Mouse (Mus musculus) liver, postnatal 0 days (tissue): Measurements from ENCODE around the gene Zswim9. TPM values are rescaled to one million over a fixed set of nuclear protein-coding genes. Genes with fewer than 3 reads are reported as not detected.
A peak's percentile ranks its signal among the peaks of the same experiment; 100 is the strongest.

Experiments used
- ATAC-seq: fragments of 200-750 bp; cut with Nextera tagmentation; 2 replicates; pipeline ENCODE4 v1.8.0; 2017; ENCODE audit warnings: mild to moderate bottlenecking, moderate library complexity
- DNase-seq: peaks from one replicate; pipeline ENCODE4 v3.0.0-alpha.2; 2016
- H3K27ac ChIP-seq: fragments of 300-500 bp; sonication (generic); 2 replicates; pipeline ENCODE4 v1.5.1; 2014; ENCODE audit warnings: antibody characterized with exemption, moderate library complexity, mild to moderate bottlenecking, low read depth
- H3K27me3 ChIP-seq: fragments of 300-500 bp; sonication (generic); 2 replicates; pipeline ENCODE4 v1.6.1; 2014; ENCODE audit warnings: low read length, control low read depth, mixed read lengths; ENCODE audit not compliant: insufficient read depth
- H3K36me3 ChIP-seq: fragments of 300-500 bp; sonication (generic); replicated peaks from 2 replicates; pipeline ENCODE4 v1.6.1; 2014; ENCODE audit warnings: mild to moderate bottlenecking, control low read depth, low read length, moderate library complexity, mixed read lengths; ENCODE audit not compliant: insufficient read depth
- H3K4me1 ChIP-seq: fragments of 300-500 bp; sonication (generic); 2 replicates; pipeline ENCODE4 v1.6.1; 2014; ENCODE audit warnings: antibody characterized with exemption, mild to moderate bottlenecking, control low read depth; ENCODE audit not compliant: insufficient read depth
- H3K4me2 ChIP-seq: fragments of 300-500 bp; sonication (generic); 2 replicates; pipeline ENCODE4 v1.6.1; 2014; ENCODE audit warnings: low read depth, mild to moderate bottlenecking, low read length, moderate library complexity, mixed read lengths
- H3K4me3 ChIP-seq: fragments of 300-500 bp; sonication (generic); 2 replicates; pipeline ENCODE4 v1.5.1; 2014; ENCODE audit warnings: low read depth, low read length
- H3K9ac ChIP-seq: fragments of 300-500 bp; sonication (generic); replicated peaks from 2 replicates; pipeline ENCODE4 v1.6.1; 2014; ENCODE audit warnings: mild to moderate bottlenecking, moderate library complexity
- H3K9me3 ChIP-seq: fragments of 300-500 bp; sonication (generic); 2 replicates; pipeline ENCODE4 v1.6.1; 2016; ENCODE audit warnings: mild to moderate bottlenecking, control low read depth, low read length, mixed read lengths
- CTCF ChIP-seq: sonication (generic); IDR thresholded peaks from 2 replicates; pipeline ENCODE4 v1.5.1; 2016; ENCODE audit warnings: antibody characterized with exemption, low read depth
- EP300 ChIP-seq: IDR thresholded peaks from 2 replicates; pipeline ENCODE4 v1.6.1; 2016; ENCODE audit warnings: antibody characterized with exemption, low read depth, mild to moderate bottlenecking
- WGBS: fragments of 180-500 bp; shearing (Covaris S2); extraction: QIAGEN DNeasy Blood & Tissue Kit; methylation state at CpG from one replicate; pipeline ENCODE4 v1.1.7; 2014; ENCODE audit not compliant: insufficient replicate concordance; 5-methylcytosine and 5-hydroxymethylcytosine counted together
- polyA plus RNA-seq: library from polyadenylated mRNA; unstranded; fragments of >200 nt; fragmentation: Nextera tagmentation; extraction: Ambion mirVana; gene quantifications from 2 replicates; pipeline ENCODE4 v1.2.1, GENCODE M21; 2015

Gene Zswim9
- polyA plus RNA-seq, 1 experiment from 2014 or later = 1.7 TPM

DNA sequence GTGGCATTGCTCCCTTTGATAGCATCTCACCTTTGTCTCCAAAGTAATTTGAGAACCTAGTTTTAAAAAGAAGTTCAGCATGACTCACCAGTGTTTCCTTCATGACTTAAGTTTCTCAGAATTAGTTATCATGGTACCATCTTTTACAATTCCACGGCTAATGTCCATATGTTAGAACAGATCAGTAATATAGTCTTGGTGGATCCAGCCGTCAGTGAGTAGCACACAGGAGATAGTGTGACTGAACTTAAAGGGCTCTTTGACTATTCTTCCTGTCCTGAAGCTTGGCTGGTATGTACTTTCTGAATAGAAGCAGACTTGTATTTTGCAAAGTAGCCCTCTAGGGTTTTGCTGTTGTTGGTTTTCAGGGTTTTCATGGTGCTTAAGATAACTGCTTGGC is 30.9 kb upstream of the Zswim9 start:
- WGBS = 62% methylated on average over 2 of the region's 2 CpGs

DNA sequence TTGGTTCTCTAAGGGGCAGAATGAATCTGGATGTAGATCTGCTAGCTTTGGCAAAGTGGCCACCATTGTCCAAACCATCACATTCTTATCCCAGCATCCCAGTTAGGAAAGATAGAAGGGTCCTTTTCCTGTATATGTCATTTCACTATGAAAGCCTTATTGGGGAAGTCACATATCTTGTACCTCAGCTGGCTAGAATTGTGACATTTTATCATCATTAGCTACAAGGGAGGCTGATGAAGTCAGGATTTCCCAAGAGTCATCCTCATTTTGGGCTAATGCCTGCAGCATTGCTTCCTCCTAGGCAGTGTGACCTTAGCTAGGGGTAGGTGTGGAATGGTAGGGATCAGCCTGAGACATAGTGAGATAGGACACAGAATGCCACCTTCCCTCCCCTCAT is 24.9 kb upstream of the Zswim9 start:
- H3K27me3 ChIP-seq = no peaks in the 10 kb centered on the region
- no peak overlapping the region for H3K4me3 ChIP-seq
- no peak overlapping the region for H3K9ac ChIP-seq
- H3K9me3 ChIP-seq = no peaks in the 10 kb centered on the region
- H3K4me1 ChIP-seq = no peaks in the 10 kb centered on the region
- peaks cover 88% of the 10 kb centered on the region for H3K36me3 ChIP-seq
- no peak overlapping the region for H3K4me2 ChIP-seq
- H3K27ac ChIP-seq = no peak overlapping the region
- no peak for TF ChIP-seq EP300
- TF ChIP-seq CTCF = no peak
- no peak for ATAC-seq
- DNase-seq = no peak

More for the DNA sequence above, 30.9 kb upstream of the Zswim9 start:
- Histone ChIP-seq H3K9ac (no peak overlapping the region), H3K4me3 (no peak overlapping the region), H3K36me3 (peaks cover 68% of the 10 kb centered on the region), H3K27ac (no peak overlapping the region), H3K4me1 (peaks cover 2% of the 10 kb centered on the region; the same call in 1 of the 2 replicates), H3K9me3 (no peaks in the 10 kb centered on the region), H3K4me2 (no peak overlapping the region), H3K27me3 (no peaks in the 10 kb centered on the region)
- no peak for DNase-seq
- TF ChIP-seq CTCF = no peak
- TF ChIP-seq EP300 = no peak
- no peak for ATAC-seq

DNA sequence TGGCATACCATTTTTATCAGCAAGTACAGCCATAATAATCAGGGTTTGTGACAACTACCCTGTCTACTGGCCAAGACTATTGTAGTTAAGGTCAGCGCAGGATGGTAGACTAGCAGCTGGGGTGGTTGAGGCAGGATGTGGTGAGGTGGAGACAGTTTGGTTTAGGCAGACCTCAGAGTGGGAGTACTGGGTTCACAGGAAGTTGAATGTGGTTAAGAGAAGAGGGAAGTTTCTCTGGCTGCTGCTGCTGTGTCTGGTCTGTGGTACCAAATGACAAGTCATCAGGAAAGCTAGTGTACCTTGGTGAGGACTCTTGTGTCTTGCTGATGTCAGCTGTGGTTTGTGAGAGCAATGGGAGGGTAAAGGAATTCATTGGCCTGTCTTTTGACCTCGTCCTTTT is 24.3 kb upstream of the Zswim9 start:
- H3K27me3 ChIP-seq = no peaks in the 10 kb centered on the region
- DNase-seq (no peak), ATAC-seq (peak; percentile 53)
- peaks cover 88% of the 10 kb centered on the region for H3K36me3 ChIP-seq
- H3K9me3 ChIP-seq = no peaks in the 10 kb centered on the region
- H3K9ac ChIP-seq = no peak overlapping the region
- no peak overlapping the region for H3K27ac ChIP-seq
- no peak for TF ChIP-seq CTCF
- TF ChIP-seq EP300 = no peak
- H3K4me2 ChIP-seq = no peak overlapping the region
- WGBS = 41% methylated on average over 2 of the region's 2 CpGs
- H3K4me1 ChIP-seq = no peaks in the 10 kb centered on the region
- no peak overlapping the region for H3K4me3 ChIP-seq

DNA sequence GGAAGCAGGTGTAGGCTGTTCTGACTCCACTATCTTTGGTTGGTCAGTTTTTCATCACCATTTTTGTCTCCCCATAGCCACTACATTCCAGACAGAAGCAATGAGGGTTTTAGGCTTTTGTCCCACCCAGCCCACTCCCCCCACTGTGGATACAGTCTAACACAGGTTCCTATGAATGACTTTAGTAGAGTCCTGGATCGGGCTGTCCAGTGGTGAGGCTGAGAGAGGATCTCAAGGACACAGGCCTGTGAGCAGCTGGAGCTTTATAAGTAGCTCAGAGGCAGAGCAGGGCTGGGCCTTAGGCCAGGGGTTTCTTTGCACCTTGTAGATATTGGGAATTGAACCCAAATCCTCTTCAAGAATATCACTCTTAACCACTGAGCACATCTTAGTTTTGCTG is 23.1 kb upstream of the Zswim9 start:
- Histone ChIP-seq H3K4me3 (no peak overlapping the region), H3K9me3 (no peaks in the 10 kb centered on the region), H3K27me3 (no peaks in the 10 kb centered on the region), H3K4me2 (no peak overlapping the region), H3K36me3 (peaks cover 86% of the 10 kb centered on the region), H3K27ac (no peak overlapping the region), H3K9ac (no peak overlapping the region), H3K4me1 (no peaks in the 10 kb centered on the region)
- TF ChIP-seq EP300 (no peak), CTCF (no peak)
- 76% methylated on average over 1 of the region's 1 CpGs for WGBS
- DNase-seq = no peak
- ATAC-seq = no peak

DNA sequence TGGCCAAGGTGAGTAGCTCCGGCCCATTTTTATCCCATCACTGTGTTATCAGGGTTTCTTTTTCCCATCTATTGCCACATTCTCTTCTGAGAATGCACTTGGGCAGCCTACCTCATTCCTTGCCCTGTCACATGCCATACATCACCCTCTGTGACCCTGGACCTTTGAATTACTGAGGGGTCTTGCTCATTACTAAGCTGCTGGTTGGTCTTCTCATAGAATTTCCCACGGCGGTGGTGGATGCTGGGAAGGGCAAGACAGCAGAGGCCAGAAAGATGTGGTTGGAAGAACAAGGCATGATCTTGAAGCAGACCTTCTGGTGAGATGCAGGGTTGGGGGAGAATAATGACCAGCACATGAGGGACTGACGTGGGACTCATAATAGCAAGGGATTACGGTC is 20.3 kb upstream of the Zswim9 start:
- Histone ChIP-seq H3K9ac (no peak overlapping the region), H3K36me3 (peaks cover 89% of the 10 kb centered on the region), H3K4me3 (no peak overlapping the region), H3K9me3 (no peaks in the 10 kb centered on the region), H3K27ac (no peak overlapping the region), H3K4me2 (no peak overlapping the region), H3K27me3 (no peaks in the 10 kb centered on the region), H3K4me1 (no peaks in the 10 kb centered on the region)
- 92% methylated on average over 5 of the region's 5 CpGs for WGBS
- TF ChIP-seq EP300 = no peak
- TF ChIP-seq CTCF = no peak
- ATAC-seq (no peak), DNase-seq (no peak)

DNA sequence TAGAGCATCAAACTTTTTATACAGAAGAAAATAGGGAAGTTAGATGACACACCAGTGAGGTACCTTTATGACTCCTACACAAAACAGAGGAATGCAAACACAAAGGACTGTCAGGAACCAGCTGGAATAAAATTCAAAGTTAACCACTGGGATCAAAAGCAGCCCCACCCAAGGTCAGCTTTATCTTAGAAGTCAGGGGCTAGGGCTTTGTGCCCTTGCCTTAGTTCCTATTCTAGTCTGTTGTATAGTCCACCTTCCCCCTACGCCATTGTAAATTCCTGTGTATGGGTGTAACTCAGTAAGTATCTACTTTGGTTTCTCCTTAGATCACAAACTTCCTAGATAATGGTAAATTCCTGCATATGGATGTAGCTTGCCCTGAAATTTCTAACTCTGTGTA is 19.1 kb upstream of the Zswim9 start:
- Histone ChIP-seq H3K4me1 (no peaks in the 10 kb centered on the region), H3K4me3 (no peak overlapping the region), H3K27ac (no peak overlapping the region), H3K9me3 (no peaks in the 10 kb centered on the region), H3K36me3 (peaks cover 85% of the 10 kb centered on the region), H3K4me2 (no peak overlapping the region), H3K9ac (no peak overlapping the region), H3K27me3 (no peaks in the 10 kb centered on the region)
- TF ChIP-seq CTCF = no peak
- TF ChIP-seq EP300 = no peak
- ATAC-seq (no peak), DNase-seq (no peak)
- 78% methylated on average over 1 of the region's 1 CpGs for WGBS

DNA sequence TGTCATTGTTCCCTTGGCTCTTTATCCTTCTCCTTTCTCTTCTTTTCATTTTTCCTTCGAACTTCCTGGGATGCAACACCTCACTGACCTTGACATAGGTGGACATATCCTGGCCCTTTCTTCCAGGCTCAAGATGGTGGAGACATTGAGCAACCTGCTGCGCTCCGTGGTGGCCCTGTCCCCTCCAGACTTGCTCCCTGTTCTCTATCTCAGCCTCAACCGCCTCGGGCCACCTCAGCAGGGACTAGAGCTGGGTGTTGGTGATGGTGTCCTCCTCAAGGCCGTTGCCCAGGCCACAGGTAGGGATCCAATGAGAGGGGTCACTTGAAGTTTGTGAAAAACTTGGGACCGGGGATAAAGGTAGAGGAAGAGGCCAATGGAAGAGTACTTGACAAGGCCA is 16.7 kb upstream of the Zswim9 start:
- 93% methylated on average over 7 of the region's 7 CpGs for WGBS
- Histone ChIP-seq H3K27me3 (no peaks in the 10 kb centered on the region), H3K27ac (no peak overlapping the region), H3K4me1 (peaks cover 4% of the 10 kb centered on the region; the same call in 1 of the 2 replicates), H3K9ac (no peak overlapping the region), H3K36me3 (peaks cover 84% of the 10 kb centered on the region), H3K4me3 (no peak overlapping the region), H3K4me2 (no peak overlapping the region), H3K9me3 (no peaks in the 10 kb centered on the region)
- ATAC-seq (no peak), DNase-seq (no peak)
- TF ChIP-seq CTCF (no peak), EP300 (no peak)
